1 mouse cellular context compared by ENCODE assay signal in the genomic region with DNA sequence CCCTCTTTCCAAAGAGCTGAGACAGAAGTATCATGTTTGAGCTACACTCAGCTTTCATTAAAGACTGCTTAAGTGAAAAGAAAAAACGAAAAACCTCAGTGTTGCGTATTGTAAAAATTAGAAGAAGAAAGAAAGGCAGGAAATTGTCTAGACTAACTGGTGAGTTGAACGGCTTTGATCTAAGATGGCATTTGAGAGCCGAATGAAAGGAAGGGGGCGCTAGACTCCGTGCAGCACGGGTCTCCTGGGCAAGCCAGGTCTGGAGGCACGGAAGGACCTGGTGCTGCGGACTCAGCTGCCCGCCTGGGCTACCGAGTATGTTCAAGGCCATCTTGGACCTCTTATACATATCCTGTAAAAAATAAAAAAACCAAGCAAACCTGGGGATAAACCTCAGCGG.
TF ChIP-seq lines count a peak whose summit lies in the region.

No protein-coding gene starts in this region.

TF ChIP-seq in MEL, 35 proteins besides CTCF, POLR2A, EP300 and RAD21:
- TF ChIP-seq TAL1 (IDR thresholded peaks at IDR 0.05; ENCODE audit: low read length) (no peak), SMC3 (IDR thresholded peaks at IDR 0.05; ENCODE audit: low read depth, low read length) (0 out of 2 replicates have a peak, but pooled peaks have one; percentile 7), CHD2 (IDR thresholded peaks at IDR 0.05; ENCODE audit: low read length) (no peak), MAX (IDR thresholded peaks at IDR 0.05; ENCODE audit: low read length) (no peak), MAFK (IDR thresholded peaks at IDR 0.05; ENCODE audit: borderline replicate concordance, low read depth, low read length) (no peak), MYC (IDR thresholded peaks at IDR 0.05; ENCODE audit: low read depth, low read length) (no peak)
